Mouse (Mus musculus) CD8-positive naive resting alpha-beta T cell, adult 2 months (primary cell): ENCODE data around the gene Tmem151b.

ENCODE experiments used
- DNase-seq, 2 experiments: peaks; one replicate each; pipeline ENCODE4 v3.0.0; 2022; ENCODE audit warnings: low read depth in 2 of 2, low spot score in 2 of 2

Tmem151b gene

GRCm38 (mm10) chr17:45584096-45584896 is 34.8 kb upstream of the Tmem151b start:
- DNase-seq = no peak

- no peak for DNase-seq
Measured at GRCm38 (mm10) chr17:45582715-45583355, 33.4 kb upstream of the Tmem151b start.

- DNase-seq = no peak
Measured at GRCm38 (mm10) chr17:45582188-45582587, 32.7 kb upstream of the Tmem151b start.

- DNase-seq = peak; percentile 50 to 72
Measured at GRCm38 (mm10) chr17:45581567-45581983, 32.1 kb upstream of the Tmem151b start.

- no peak for DNase-seq
Measured at GRCm38 (mm10) chr17:45580958-45581477, 31.5 kb upstream of the Tmem151b start.

GRCm38 (mm10) chr17:45579554-45579953 is 30.1 kb upstream of the Tmem151b start:
- no peak for DNase-seq

- no peak for DNase-seq
Measured at GRCm38 (mm10) chr17:45578843-45579242, 29.4 kb upstream of the Tmem151b start.

GRCm38 (mm10) chr17:45578242-45578641 is 28.8 kb upstream of the Tmem151b start:
- DNase-seq = no peak

- no peak for DNase-seq
Measured at GRCm38 (mm10) chr17:45575123-45575897, 25.8 kb upstream of the Tmem151b start.

GRCm38 (mm10) chr17:45574129-45574761 is 24.8 kb upstream of the Tmem151b start:
- peak; percentile 67 to 72 for DNase-seq

- peak; percentile 88 to 91 for DNase-seq
Measured at GRCm38 (mm10) chr17:45573780-45574123, 24.3 kb upstream of the Tmem151b start.

GRCm38 (mm10) chr17:45573087-45573779 is 23.8 kb upstream of the Tmem151b start, which contains the start of gene Hsp90ab1:
Hsp90ab1 (minus strand) TSS chr17:45573271.
- DNase-seq = peak; percentile 99 to 100

- peak in 1 of 2 experiments; percentile 25 for DNase-seq
Measured at GRCm38 (mm10) chr17:45572103-45573086, 22.9 kb upstream of the Tmem151b start.

- no peak for DNase-seq
Measured at GRCm38 (mm10) chr17:45569999-45570398, 20.5 kb upstream of the Tmem151b start.

- no peak for DNase-seq
Measured at GRCm38 (mm10) chr17:45568990-45569389, 19.5 kb upstream of the Tmem151b start.

GRCm38 (mm10) chr17:45567162-45567601 is 17.7 kb upstream of the Tmem151b start:
- DNase-seq = no peak

- DNase-seq = no peak
Measured at GRCm38 (mm10) chr17:45566360-45567161, 17.1 kb upstream of the Tmem151b start.

- no peak for DNase-seq
Measured at GRCm38 (mm10) chr17:45566031-45566359, 16.5 kb upstream of the Tmem151b start.
